Mouse (Mus musculus) lung, embryonic 15.5 days (tissue): ENCODE measurements around the gene Oprd1. TPM values are rescaled to one million over a fixed set of nuclear protein-coding genes. Genes with fewer than 3 reads are reported as not detected.

ENCODE experiments used
- ATAC-seq: fragments of 200-750 bp; cut with Nextera tagmentation; 2 replicates; pipeline ENCODE4 v1.8.0; 2017; ENCODE audit warnings: moderate number of reproducible peaks, borderline replicate concordance; ENCODE audit not compliant: low FRiP score, low TSS enrichment; ENCODE audit errors: extremely low read depth
- H3K27ac ChIP-seq: fragments of 300-500 bp; sonication (generic); 2 replicates; pipeline ENCODE4 v1.5.1; 2015; ENCODE audit warnings: moderate library complexity, mild to moderate bottlenecking, inconsistent platforms
- H3K27me3 ChIP-seq: fragments of 300-500 bp; sonication (generic); 2 replicates; pipeline ENCODE4 v1.6.1; 2015; ENCODE audit warnings: inconsistent platforms
- H3K36me3 ChIP-seq: fragments of 300-500 bp; sonication (generic); 2 replicates; pipeline ENCODE4 v1.6.1; 2015; ENCODE audit warnings: inconsistent platforms
- H3K4me1 ChIP-seq: fragments of 300-500 bp; sonication (generic); 2 replicates; pipeline ENCODE4 v1.6.1; 2015; ENCODE audit warnings: inconsistent platforms
- H3K4me2 ChIP-seq: fragments of 300-500 bp; sonication (generic); 2 replicates; pipeline ENCODE4 v1.6.1; 2015; ENCODE audit warnings: inconsistent platforms, mild to moderate bottlenecking, moderate library complexity
- H3K4me3 ChIP-seq: fragments of 300-500 bp; sonication (generic); 2 replicates; pipeline ENCODE4 v1.5.1; 2015; ENCODE audit warnings: mild to moderate bottlenecking, inconsistent platforms
- H3K9ac ChIP-seq: fragments of 300-500 bp; sonication (generic); 2 replicates; pipeline ENCODE4 v1.6.1; 2015; ENCODE audit warnings: inconsistent platforms
- H3K9me3 ChIP-seq: fragments of 300-500 bp; sonication (generic); 2 replicates; pipeline ENCODE4 v1.6.1; 2016; ENCODE audit warnings: inconsistent platforms
- WGBS: fragments of 180-500 bp; shearing (Covaris S2); methylation state at CpG from one replicate; pipeline ENCODE4 v1.1.7; 2015; 5-methylcytosine and 5-hydroxymethylcytosine counted together
- polyA plus RNA-seq: library from polyadenylated mRNA; unstranded; fragments of >200 nt; fragmentation: Nextera tagmentation; extraction: Ambion mirVana; gene quantifications from 2 replicates; pipeline ENCODE4 v1.2.1, GENCODE M21; 2015

Oprd1 gene
- polyA plus RNA-seq, 1 experiment from 2014 or later, result 0.06 TPM

GRCm38 (mm10) chr4:132166350-132167290, 22.3 kb upstream of the Oprd1 start:
- H3K36me3 ChIP-seq, result no peaks in the 10 kb centered on the region
- no peak for ATAC-seq
- 56% methylated on average over 16 of the region's 16 CpGs for WGBS
- no peaks in the 10 kb centered on the region for H3K27me3 ChIP-seq
- H3K4me2 ChIP-seq, result no peak overlapping the region
- H3K27ac ChIP-seq, result no peak overlapping the region
- no peak overlapping the region for H3K9ac ChIP-seq
- H3K9me3 ChIP-seq, result no peaks in the 10 kb centered on the region
- no peaks in the 10 kb centered on the region for H3K4me1 ChIP-seq
- H3K4me3 ChIP-seq, result no peak overlapping the region

- Histone ChIP-seq H3K36me3 (no peaks in the 10 kb centered on the region), H3K27me3 (no peaks in the 10 kb centered on the region), H3K9ac (no peak overlapping the region), H3K27ac (no peak overlapping the region), H3K4me1 (no peaks in the 10 kb centered on the region), H3K4me3 (no peak overlapping the region), H3K9me3 (no peaks in the 10 kb centered on the region), H3K4me2 (no peak overlapping the region)
- 50% methylated on average over 14 of the region's 14 CpGs for WGBS
- no peak for ATAC-seq
These were observed 21.4 kb upstream of the Oprd1 start for GRCm38 (mm10) chr4:132165691-132166090.

GRCm38 (mm10) chr4:132156941-132157622, 12.8 kb upstream of the Oprd1 start:
- no peak overlapping the region for H3K9ac ChIP-seq
- no peaks in the 10 kb centered on the region for H3K27me3 ChIP-seq
- H3K9me3 ChIP-seq, result 0 out of 2 replicates have a peak, but pooled peaks cover 3% of the 10 kb centered on the region
- no peak overlapping the region for H3K4me3 ChIP-seq
- H3K4me1 ChIP-seq, result no peaks in the 10 kb centered on the region
- H3K36me3 ChIP-seq, result no peaks in the 10 kb centered on the region
- 49% methylated on average over 12 of the region's 12 CpGs for WGBS
- ATAC-seq, result no peak
- H3K27ac ChIP-seq, result no peak overlapping the region
- H3K4me2 ChIP-seq, result no peak overlapping the region

- Histone ChIP-seq H3K4me2 (no peak overlapping the region), H3K9ac (no peak overlapping the region)
- WGBS, result 5% methylated on average over 6 of the region's 6 CpGs
These were observed 10.8 kb upstream of the Oprd1 start for GRCm38 (mm10) chr4:132154877-132155670.

GRCm38 (mm10) chr4:132151673-132152072, 7.4 kb upstream of the Oprd1 start:
- H3K4me3 ChIP-seq, result no peak overlapping the region
- ATAC-seq, result no peak
- H3K27me3 ChIP-seq, result no peaks in the 10 kb centered on the region; the same call in 1 of the 2 replicates
- WGBS, result 54% methylated on average over 1 of the region's 1 CpGs
- H3K27ac ChIP-seq, result no peak overlapping the region
- no peak overlapping the region for H3K9ac ChIP-seq
- H3K4me2 ChIP-seq, result no peak overlapping the region
- no peaks in the 10 kb centered on the region for H3K36me3 ChIP-seq
- no peaks in the 10 kb centered on the region for H3K4me1 ChIP-seq
- H3K9me3 ChIP-seq, result 0 out of 2 replicates have a peak, but pooled peaks cover 3% of the 10 kb centered on the region

More at GRCm38 (mm10) chr4:132154877-132155670, 10.8 kb upstream of the Oprd1 start:
- H3K27me3 ChIP-seq, result no peaks in the 10 kb centered on the region
- H3K9me3 ChIP-seq, result 0 out of 2 replicates have a peak, but pooled peaks cover 3% of the 10 kb centered on the region
- no peak overlapping the region for H3K4me3 ChIP-seq
- no peak overlapping the region for H3K27ac ChIP-seq
- H3K36me3 ChIP-seq, result no peaks in the 10 kb centered on the region
- H3K4me1 ChIP-seq, result no peaks in the 10 kb centered on the region
- no peak for ATAC-seq

GRCm38 (mm10) chr4:132146201-132146600, 1.9 kb upstream of the Oprd1 start:
- H3K27me3 ChIP-seq, result peaks cover 49% of the 10 kb centered on the region
- no peaks in the 10 kb centered on the region for H3K36me3 ChIP-seq
- no peaks in the 10 kb centered on the region for H3K4me1 ChIP-seq
- no peak overlapping the region for H3K27ac ChIP-seq
- 70% methylated on average over 5 of the region's 5 CpGs for WGBS
- H3K9ac ChIP-seq, result no peak overlapping the region
- H3K4me2 ChIP-seq, result no peak overlapping the region
- no peak for ATAC-seq
- no peaks in the 10 kb centered on the region for H3K9me3 ChIP-seq
- H3K4me3 ChIP-seq, result no peak overlapping the region

- Histone ChIP-seq H3K27me3 (peaks cover 52% of the 10 kb centered on the region), H3K4me1 (no peaks in the 10 kb centered on the region), H3K4me3 (no peak overlapping the region)
These were observed 806 bp upstream of the Oprd1 start for GRCm38 (mm10) chr4:132145092-132145491.

GRCm38 (mm10) chr4:132138640-132139039, 5.6 kb downstream of the Oprd1 start:
- Histone ChIP-seq H3K9ac (no peak overlapping the region), H3K9me3 (no peaks in the 10 kb centered on the region), H3K4me3 (no peak overlapping the region), H3K36me3 (no peaks in the 10 kb centered on the region), H3K4me2 (no peak overlapping the region), H3K27ac (no peak overlapping the region), H3K4me1 (no peaks in the 10 kb centered on the region), H3K27me3 (peaks cover 26% of the 10 kb centered on the region)
- ATAC-seq, result no peak
- WGBS, result 84% methylated on average over 2 of the region's 2 CpGs

More at GRCm38 (mm10) chr4:132145092-132145491, 806 bp upstream of the Oprd1 start:
- Histone ChIP-seq H3K9me3 (no peaks in the 10 kb centered on the region), H3K4me2 (0 out of 2 replicates have a peak overlapping the region, but pooled peaks have one; percentile 85), H3K27ac (no peak overlapping the region), H3K36me3 (no peaks in the 10 kb centered on the region), H3K9ac (no peak overlapping the region)
- ATAC-seq, result no peak
- 28% methylated on average over 10 of the region's 10 CpGs for WGBS

GRCm38 (mm10) chr4:132137013-132137412, 7.3 kb downstream of the Oprd1 start:
- no peak for ATAC-seq
- Histone ChIP-seq H3K4me2 (no peak overlapping the region), H3K36me3 (no peaks in the 10 kb centered on the region), H3K9ac (no peak overlapping the region), H3K9me3 (no peaks in the 10 kb centered on the region), H3K4me1 (no peaks in the 10 kb centered on the region), H3K27ac (no peak overlapping the region), H3K4me3 (no peak overlapping the region), H3K27me3 (peaks cover 10% of the 10 kb centered on the region; the same call in 1 of the 2 replicates)
- WGBS, result 72% methylated on average over 7 of the region's 7 CpGs

- Histone ChIP-seq H3K4me3 (no peak overlapping the region), H3K27ac (no peak overlapping the region), H3K36me3 (no peaks in the 10 kb centered on the region), H3K27me3 (no peaks in the 10 kb centered on the region), H3K4me1 (no peaks in the 10 kb centered on the region), H3K9ac (no peak overlapping the region), H3K4me2 (no peak overlapping the region), H3K9me3 (no peaks in the 10 kb centered on the region)
- no peak for ATAC-seq
- WGBS, result 68% methylated on average over 16 of the region's 16 CpGs
These were observed 10.4 kb downstream of the Oprd1 start for GRCm38 (mm10) chr4:132133920-132134319.

- Histone ChIP-seq H3K4me2 (no peak overlapping the region), H3K27ac (no peak overlapping the region), H3K9ac (no peak overlapping the region), H3K4me1 (no peaks in the 10 kb centered on the region), H3K4me3 (no peak overlapping the region), H3K36me3 (no peaks in the 10 kb centered on the region), H3K9me3 (no peaks in the 10 kb centered on the region), H3K27me3 (no peaks in the 10 kb centered on the region)
- WGBS, result 90% methylated on average over 5 of the region's 5 CpGs
- ATAC-seq, result no peak
These were observed 10.9 kb downstream of the Oprd1 start for GRCm38 (mm10) chr4:132133381-132133780.
